Mouse (Mus musculus) intestine, postnatal 0 days (tissue): ENCODE data around the gene Rere. TPM values are rescaled to one million over a fixed set of nuclear protein-coding genes. Genes with fewer than 3 reads are reported as not detected.

Experiments
- ATAC-seq: fragments of 200-750 bp; cut with Nextera tagmentation; 2 replicates; pipeline ENCODE4 v1.8.0; 2017; ENCODE audit warnings: mild to moderate bottlenecking, moderate TSS enrichment, moderate library complexity
- H3K27ac ChIP-seq: fragments of 300-500 bp; sonication (generic); 2 replicates; pipeline ENCODE4 v1.5.1; 2014; ENCODE audit warnings: mild to moderate bottlenecking, low read depth, low read length, moderate library complexity
- H3K27me3 ChIP-seq: fragments of 300-500 bp; sonication (generic); replicated peaks from 2 replicates; pipeline ENCODE4 v1.6.1; 2014; ENCODE audit warnings: low read length, mixed read lengths; ENCODE audit not compliant: control insufficient read depth, insufficient read depth
- H3K36me3 ChIP-seq: fragments of 300-500 bp; sonication (generic); 2 replicates; pipeline ENCODE4 v1.6.1; 2014; ENCODE audit warnings: mild to moderate bottlenecking, moderate library complexity; ENCODE audit not compliant: control insufficient read depth, insufficient read depth
- H3K4me1 ChIP-seq: fragments of 300-500 bp; sonication (generic); replicated peaks from 2 replicates; pipeline ENCODE4 v1.6.1; 2014; ENCODE audit warnings: antibody characterized with exemption, low read length, mixed read lengths; ENCODE audit not compliant: control insufficient read depth, insufficient read depth
- H3K4me2 ChIP-seq: fragments of 300-500 bp; sonication (generic); replicated peaks from 2 replicates; pipeline ENCODE4 v1.6.1; 2014; ENCODE audit warnings: low read depth, mild to moderate bottlenecking, moderate library complexity
- H3K4me3 ChIP-seq: fragments of 300-500 bp; sonication (generic); 2 replicates; pipeline ENCODE4 v1.5.1; 2014; ENCODE audit warnings: low read depth, low read length
- H3K9ac ChIP-seq: fragments of 300-500 bp; sonication (generic); 2 replicates; pipeline ENCODE4 v1.6.1; 2014; ENCODE audit warnings: mild to moderate bottlenecking, low read depth, low read length
- H3K9me3 ChIP-seq: fragments of 300-500 bp; sonication (generic); 2 replicates; pipeline ENCODE4 v1.6.1; 2016; ENCODE audit warnings: mixed run types; ENCODE audit not compliant: control insufficient read depth
- CTCF ChIP-seq: sonication (generic); IDR thresholded peaks from 2 replicates; pipeline ENCODE4 v1.5.1; 2016; ENCODE audit warnings: low read depth, mild to moderate bottlenecking, control low read depth, antibody characterized with exemption, moderate library complexity
- WGBS: fragments of 180-500 bp; shearing (Covaris S2); extraction: QIAGEN DNeasy Blood & Tissue Kit; methylation state at CpG from one replicate; pipeline ENCODE4 v1.1.7; 2014; 5-methylcytosine and 5-hydroxymethylcytosine counted together
- polyA plus RNA-seq: library from polyadenylated mRNA; unstranded; fragments of >200 nt; fragmentation: Nextera tagmentation; extraction: Ambion mirVana; gene quantifications from 2 replicates; pipeline ENCODE4 v1.2.1, GENCODE M21; 2015

Gene Rere
- polyA plus RNA-seq, 1 experiment from 2014 or later, result 22.4 TPM

DNA sequence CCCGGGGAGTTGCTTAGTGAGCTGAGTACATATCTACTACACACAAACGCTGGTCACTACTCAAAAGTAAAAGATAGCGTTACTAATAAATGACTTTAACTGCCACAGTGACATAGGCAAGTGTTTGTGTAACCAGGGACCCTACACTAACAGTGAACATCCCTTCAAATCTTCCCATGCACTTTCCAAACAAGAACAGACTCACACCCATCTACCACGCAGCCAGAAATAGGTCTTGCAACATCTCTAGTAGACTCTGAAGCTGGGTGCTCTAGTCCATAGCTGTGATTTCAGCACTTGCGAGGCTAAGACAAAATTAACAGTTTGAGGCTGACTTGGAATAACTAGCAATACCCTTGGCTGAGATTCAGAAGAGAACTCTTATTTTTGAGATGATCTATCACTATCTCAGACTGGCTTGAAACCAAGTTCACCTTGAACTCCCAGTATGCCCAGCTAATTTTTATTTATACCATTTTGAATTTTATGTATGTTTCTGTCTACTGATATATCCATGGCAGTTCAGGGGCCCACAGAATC, 31.6 kb upstream of the Rere start:
- H3K4me1 ChIP-seq, result no peaks in the 10 kb centered on the region
- peaks cover 56% of the 10 kb centered on the region for H3K36me3 ChIP-seq
- H3K27me3 ChIP-seq, result no peaks in the 10 kb centered on the region
- no peak overlapping the region for H3K9ac ChIP-seq
- H3K27ac ChIP-seq, result no peak overlapping the region
- no peak overlapping the region for H3K4me2 ChIP-seq
- no peak overlapping the region for H3K4me3 ChIP-seq
- no peak for ATAC-seq
- TF ChIP-seq CTCF, result no peak
- H3K9me3 ChIP-seq, result no peaks in the 10 kb centered on the region
- 67% methylated on average over 5 of the region's 5 CpGs for WGBS

DNA sequence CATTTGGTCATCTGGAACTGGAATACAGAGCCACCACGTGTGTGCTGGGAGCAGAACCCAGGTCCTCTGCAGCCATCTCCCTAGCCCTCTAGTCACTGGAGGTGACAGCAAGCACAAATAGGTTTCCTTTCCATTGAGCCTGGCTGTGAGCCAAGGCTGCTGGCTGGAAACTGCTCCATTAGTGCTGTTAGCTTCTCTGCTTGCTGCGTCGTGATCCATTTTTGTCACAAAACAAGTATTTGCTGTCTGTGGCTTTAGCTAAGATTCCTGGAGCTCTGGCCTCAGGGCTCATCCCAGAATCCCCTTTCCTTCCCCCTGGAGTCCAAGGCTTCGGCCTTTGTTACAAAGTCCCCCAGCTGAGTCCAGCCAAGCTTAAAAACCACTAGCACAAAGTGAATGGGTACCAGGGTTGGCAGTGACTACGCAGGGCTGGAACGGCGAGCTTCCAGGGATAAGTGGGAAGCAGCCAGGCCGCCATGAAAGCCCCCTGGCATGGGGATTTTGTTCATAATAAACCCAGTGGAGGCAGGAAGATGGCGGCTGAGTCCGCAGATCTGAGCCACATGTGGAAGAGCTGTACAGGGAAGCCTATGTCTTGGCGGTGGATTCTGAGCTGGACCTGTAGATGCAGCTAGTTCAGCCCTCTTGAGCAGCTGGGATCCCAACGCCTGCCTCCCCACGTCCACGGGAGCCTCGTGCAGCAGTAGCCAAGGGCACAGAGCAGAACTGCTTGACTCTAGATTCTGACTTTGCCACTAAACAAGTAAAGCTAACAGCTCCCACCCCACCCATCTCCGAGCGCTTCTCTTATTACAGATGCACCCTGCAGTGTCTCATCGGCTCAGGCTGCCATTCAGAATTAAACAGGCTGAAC, 30.7 kb upstream of the Rere start:
- Histone ChIP-seq H3K27me3 (no peaks in the 10 kb centered on the region), H3K27ac (peak overlapping the region; percentile 21; the same call in 1 of the 2 replicates), H3K36me3 (peaks cover 46% of the 10 kb centered on the region), H3K9ac (no peak overlapping the region), H3K4me2 (no peak overlapping the region), H3K9me3 (no peaks in the 10 kb centered on the region), H3K4me1 (no peaks in the 10 kb centered on the region), H3K4me3 (no peak overlapping the region)
- 63% methylated on average over 18 of the region's 18 CpGs for WGBS
- ATAC-seq, result no peak
- no peak for TF ChIP-seq CTCF

DNA sequence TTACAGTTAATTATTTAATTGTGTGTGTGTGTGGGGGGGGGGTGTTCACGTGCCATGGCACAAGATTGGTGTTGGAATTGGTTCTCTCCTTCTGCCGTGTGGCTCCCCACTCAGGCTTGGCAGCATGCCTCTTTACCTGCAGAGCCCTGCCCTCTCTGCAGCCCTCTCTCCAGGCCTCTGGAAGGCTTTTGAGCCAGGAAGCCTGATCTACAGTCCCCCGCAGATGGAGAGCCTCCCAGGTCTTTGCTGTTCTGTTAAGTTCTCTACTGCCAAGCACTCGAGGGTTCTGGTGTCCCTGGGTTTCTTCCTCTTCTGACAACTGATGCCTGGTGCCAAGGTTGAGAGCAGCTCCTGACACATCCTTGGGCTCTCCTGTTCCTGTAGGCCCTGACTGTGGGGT, 27.0 kb upstream of the Rere start:
- H3K4me3 ChIP-seq, result no peak overlapping the region
- 71% methylated on average over 4 of the region's 4 CpGs for WGBS

DNA sequence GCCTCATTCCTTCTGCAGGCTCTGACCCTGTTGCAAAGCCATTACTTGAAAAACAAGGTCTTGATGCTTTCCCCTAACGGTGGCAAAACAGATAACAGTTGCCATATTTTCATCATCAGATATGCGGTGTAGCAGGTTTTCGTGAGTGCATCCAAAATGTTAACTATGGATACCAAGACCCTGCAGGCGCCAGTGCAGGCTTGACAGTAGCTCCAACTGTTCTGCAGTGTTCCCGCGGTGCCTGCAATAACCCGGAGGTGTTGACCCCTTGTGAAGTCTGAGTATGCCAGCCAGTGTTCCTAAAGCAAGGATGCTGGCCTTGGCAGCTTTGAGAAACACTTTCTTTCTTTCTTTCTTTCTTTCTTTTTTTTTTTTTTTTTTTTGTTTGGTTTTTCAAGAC, 26.3 kb upstream of the Rere start:
- Histone ChIP-seq H3K9ac (no peak overlapping the region), H3K9me3 (no peaks in the 10 kb centered on the region), H3K4me3 (no peak overlapping the region), H3K36me3 (peaks cover 5% of the 10 kb centered on the region; the same call in 1 of the 2 replicates), H3K27me3 (no peaks in the 10 kb centered on the region), H3K27ac (no peak overlapping the region), H3K4me2 (no peak overlapping the region), H3K4me1 (no peaks in the 10 kb centered on the region)
- 88% methylated on average over 7 of the region's 7 CpGs for WGBS
- ATAC-seq, result no peak
- no peak for TF ChIP-seq CTCF

More for the DNA sequence above, 27.0 kb upstream of the Rere start:
- Histone ChIP-seq H3K4me1 (no peaks in the 10 kb centered on the region), H3K27me3 (no peaks in the 10 kb centered on the region), H3K9ac (no peak overlapping the region), H3K36me3 (peaks cover 11% of the 10 kb centered on the region), H3K9me3 (no peaks in the 10 kb centered on the region), H3K4me2 (no peak overlapping the region), H3K27ac (no peak overlapping the region)
- ATAC-seq, result no peak
- no peak for TF ChIP-seq CTCF

DNA sequence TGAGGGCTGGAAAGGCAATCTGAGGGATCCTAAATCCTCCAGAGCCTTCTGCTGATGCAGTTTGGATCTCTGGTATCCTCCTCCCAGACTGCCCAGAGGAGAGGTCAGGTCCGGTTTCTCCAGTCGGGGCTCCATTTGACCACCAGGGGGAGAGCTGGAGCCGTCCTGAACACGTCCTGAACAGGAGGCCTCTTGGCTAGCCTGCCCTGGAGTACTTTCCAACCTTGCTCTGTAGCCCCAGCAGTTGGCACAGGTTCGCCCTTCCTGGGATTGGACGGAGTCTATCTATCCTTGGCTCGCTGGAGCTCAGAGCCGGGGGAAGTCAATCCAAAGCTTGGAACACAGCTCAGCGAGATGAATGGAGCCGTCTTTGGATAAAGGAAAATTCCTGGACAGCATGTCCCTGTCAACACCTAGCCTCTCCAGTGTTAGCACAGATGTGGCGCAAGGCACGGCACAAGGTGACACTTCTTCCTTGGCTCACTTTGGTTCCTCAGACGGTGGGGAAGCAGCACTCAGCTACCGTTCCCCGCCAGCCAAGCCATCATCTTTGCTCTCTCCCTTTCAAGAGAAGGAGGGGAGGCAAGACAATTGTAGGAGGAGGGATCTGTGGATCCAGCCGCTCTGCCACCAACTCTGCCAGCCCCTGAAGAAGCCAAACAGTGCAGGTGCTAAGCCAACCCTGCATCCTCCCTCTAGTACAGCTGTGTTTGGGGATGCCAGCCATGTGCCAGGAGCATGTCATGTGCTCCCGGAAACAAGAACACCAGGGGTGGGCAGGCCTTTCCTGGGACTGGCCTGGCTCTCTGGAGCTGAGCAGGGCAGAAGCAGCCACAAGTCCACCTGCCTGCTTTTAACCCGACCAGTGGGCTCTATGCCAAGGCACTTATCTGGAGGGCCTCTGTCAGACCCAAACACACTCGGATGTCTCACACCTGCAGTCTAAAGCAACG, 23.9 kb upstream of the Rere start:
- H3K27me3 ChIP-seq, result no peaks in the 10 kb centered on the region
- H3K9me3 ChIP-seq, result no peaks in the 10 kb centered on the region
- H3K4me2 ChIP-seq, result no peak overlapping the region
- no peak overlapping the region for H3K27ac ChIP-seq
- peak; percentile 96 for TF ChIP-seq CTCF
- WGBS, result 46% methylated on average over 20 of the region's 20 CpGs
- no peaks in the 10 kb centered on the region for H3K4me1 ChIP-seq
- ATAC-seq, result no peak; the same call in 1 of the 2 replicates
- H3K4me3 ChIP-seq, result no peak overlapping the region
- no peak overlapping the region; the same call in 1 of the 2 replicates for H3K9ac ChIP-seq
- no peaks in the 10 kb centered on the region for H3K36me3 ChIP-seq

DNA sequence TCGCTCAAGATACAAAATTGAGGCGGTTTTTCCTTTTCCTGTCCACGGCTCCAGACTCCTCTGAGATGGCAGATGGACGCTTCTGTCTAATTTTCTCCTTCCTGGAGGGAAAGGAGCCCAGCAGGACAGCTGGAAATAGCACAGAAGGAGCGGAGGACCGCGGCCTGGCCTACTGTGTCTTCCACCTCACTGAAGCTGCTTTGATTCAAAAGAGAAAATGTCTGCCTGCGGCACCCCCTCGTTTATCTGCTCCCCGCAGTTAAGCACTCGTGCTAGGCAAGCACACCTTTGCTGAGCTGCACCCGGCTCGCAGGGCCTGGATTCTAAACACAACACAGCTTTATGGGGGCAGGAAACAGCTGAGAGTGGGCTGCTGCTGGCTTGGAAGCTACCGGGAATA, 23.1 kb upstream of the Rere start:
- no peak for TF ChIP-seq CTCF
- H3K36me3 ChIP-seq, result no peaks in the 10 kb centered on the region
- H3K27me3 ChIP-seq, result no peaks in the 10 kb centered on the region
- no peak overlapping the region for H3K4me2 ChIP-seq
- no peak for ATAC-seq
- H3K9me3 ChIP-seq, result no peaks in the 10 kb centered on the region
- 72% methylated on average over 14 of the region's 14 CpGs for WGBS
- no peak overlapping the region; the same call in 1 of the 2 replicates for H3K9ac ChIP-seq
- H3K27ac ChIP-seq, result no peak overlapping the region
- H3K4me1 ChIP-seq, result no peaks in the 10 kb centered on the region
- H3K4me3 ChIP-seq, result no peak overlapping the region
